Mouse (Mus musculus) MEL (cell line): ENCODE data around the gene Kdm1a.

Experiments used
- CHD1 ChIP-seq: IDR thresholded peaks from 2 replicates; pipeline ENCODE4 v1.6.1; 2012; ENCODE audit warnings: low read depth, mild to moderate bottlenecking, inconsistent platforms, low read length, improper control_type of control experiment
- CTCF ChIP-seq, 3 experiments: IDR thresholded peaks in 2 of 3; conservative IDR thresholded peaks in 1 of 3; 2 replicates each; pipeline ENCODE4 v1.5.1; 2011 to 2012; ENCODE audit warnings: low read length in 3 of 3, low read depth in 2 of 3, mild to moderate bottlenecking in 2 of 3, improper control_type of control experiment in 1 of 3, inconsistent platforms in 1 of 3, mixed read lengths in 1 of 3, moderate library complexity in 1 of 3; ENCODE audit not compliant: control insufficient read depth in 1 of 3, insufficient read depth in 1 of 3, poor library complexity in 1 of 3, severe bottlenecking in 1 of 3
- EP300 ChIP-seq, 2 experiments: IDR thresholded peaks; 2 replicates each; pipeline ENCODE4 v1.6.1; 2011; ENCODE audit warnings: improper control_type of control experiment in 2 of 2, low read length in 2 of 2, low read depth in 1 of 2, mild to moderate bottlenecking in 1 of 2
- GABPA ChIP-seq: IDR thresholded peaks from 2 replicates; pipeline ENCODE4 v1.6.1; 2012; ENCODE audit warnings: low read depth, mild to moderate bottlenecking, inconsistent platforms, low read length, improper control_type of control experiment, moderate library complexity
- POLR2A ChIP-seq, 2 experiments: IDR thresholded peaks; 2 replicates each; pipeline ENCODE4 v1.6.1; 2011 to 2012; ENCODE audit warnings: low read length in 2 of 2, mild to moderate bottlenecking in 2 of 2, control low read depth in 1 of 2, improper control_type of control experiment in 1 of 2, low read depth in 1 of 2, moderate library complexity in 1 of 2; ENCODE audit not compliant: control insufficient read depth in 1 of 2, insufficient read depth in 1 of 2, poor library complexity in 1 of 2
- SIN3A ChIP-seq: IDR thresholded peaks from 2 replicates; pipeline ENCODE4 v1.6.1; 2012; ENCODE audit warnings: low read length, improper control_type of control experiment, inconsistent platforms
- UBTF ChIP-seq: IDR thresholded peaks from 2 replicates; pipeline ENCODE4 v1.6.1; 2012; ENCODE audit warnings: low read depth, mild to moderate bottlenecking, inconsistent platforms, low read length, improper control_type of control experiment, moderate library complexity, borderline replicate concordance; ENCODE audit not compliant: insufficient read depth
- ZNF384 ChIP-seq: IDR thresholded peaks from 2 replicates; pipeline ENCODE4 v1.6.1; 2012; ENCODE audit warnings: low read depth, mild to moderate bottlenecking, inconsistent platforms, low read length, improper control_type of control experiment

DNA sequence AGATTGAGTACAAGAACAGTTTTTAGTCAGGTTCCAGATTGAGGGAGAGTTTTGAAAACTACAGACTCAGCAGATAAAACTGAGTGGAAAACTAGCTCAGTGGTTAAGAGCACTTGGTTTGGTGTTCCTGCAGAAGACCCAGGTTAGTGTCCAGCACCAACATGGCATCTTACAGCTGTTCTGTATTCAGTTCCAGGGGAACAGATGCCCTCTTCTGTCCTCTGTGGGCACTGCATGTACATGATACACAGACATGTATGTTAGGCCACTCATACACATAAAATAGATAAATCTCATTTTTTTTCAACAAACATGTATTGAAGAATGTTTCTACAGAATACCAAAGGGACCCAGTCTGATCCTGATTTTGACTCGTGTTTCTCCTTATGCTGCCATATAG lies 92.7 kb downstream of the Kdm1a start:
- TF ChIP-seq UBTF: no peak
- TF ChIP-seq GABPA: no peak
- peak; percentile 33 to 45 (median 39) for TF ChIP-seq CTCF (IDR thresholded peaks at IDR 0.05 in 2 of 3, conservative IDR thresholded peaks at IDR 0.05 in 1 of 3; ENCODE audit: control insufficient read depth in 1 of 3, insufficient read depth in 1 of 3, low read depth in 2 of 3, low read length in 3 of 3, poor library complexity in 1 of 3, severe bottlenecking in 1 of 3)
- TF ChIP-seq SIN3A: no peak
- TF ChIP-seq CHD1: no peak
- no peak for TF ChIP-seq EP300 (IDR thresholded peaks at IDR 0.05; ENCODE audit: low read depth in 1 of 2, low read length in 2 of 2)
- TF ChIP-seq POLR2A (IDR thresholded peaks at IDR 0.05; ENCODE audit: control insufficient read depth in 1 of 2, insufficient read depth in 1 of 2, low read depth in 1 of 2, low read length in 2 of 2, poor library complexity in 1 of 2): no peak
- no peak for TF ChIP-seq ZNF384
